Mouse (Mus musculus) stomach, embryonic 16.5 days (tissue): ENCODE data around the gene Maats1. TPM values are rescaled to one million over a fixed set of nuclear protein-coding genes. Genes with fewer than 3 reads are reported as not detected.

ENCODE experiments used
- ATAC-seq: fragments of 200-750 bp; cut with Nextera tagmentation; 2 replicates; pipeline ENCODE4 v1.8.0; 2017; ENCODE audit warnings: moderate number of reproducible peaks, moderate TSS enrichment; ENCODE audit not compliant: insufficient read depth, low FRiP score
- H3K27ac ChIP-seq: fragments of 300-500 bp; sonication (generic); 2 replicates; pipeline ENCODE4 v1.5.1; 2014; ENCODE audit warnings: low read length
- H3K27me3 ChIP-seq: fragments of 300-500 bp; sonication (generic); 2 replicates; pipeline ENCODE4 v1.6.1; 2014; ENCODE audit warnings: low read length, control low read depth, mixed read lengths; ENCODE audit not compliant: control insufficient read depth, insufficient read depth
- H3K36me3 ChIP-seq: fragments of 300-500 bp; sonication (generic); 2 replicates; pipeline ENCODE4 v1.6.1; 2014; ENCODE audit warnings: low read length; ENCODE audit not compliant: control insufficient read depth, insufficient read depth
- H3K4me1 ChIP-seq: fragments of 300-500 bp; sonication (generic); 2 replicates; pipeline ENCODE4 v1.6.1; 2014; ENCODE audit warnings: low read length, control low read depth, mixed read lengths; ENCODE audit not compliant: control insufficient read depth, insufficient read depth
- H3K4me2 ChIP-seq: fragments of 300-500 bp; sonication (generic); 2 replicates; pipeline ENCODE4 v1.6.1; 2014; ENCODE audit warnings: low read depth, low read length, mixed read lengths
- H3K4me3 ChIP-seq: fragments of 300-500 bp; sonication (generic); replicated peaks from 2 replicates; pipeline ENCODE4 v1.5.1; 2014; ENCODE audit warnings: mild to moderate bottlenecking, low read length
- H3K9ac ChIP-seq: fragments of 300-500 bp; sonication (generic); 2 replicates; pipeline ENCODE4 v1.6.1; 2014; ENCODE audit warnings: low read length
- H3K9me3 ChIP-seq: fragments of 300-500 bp; sonication (generic); replicated peaks from 2 replicates; pipeline ENCODE4 v1.6.1; 2016; ENCODE audit warnings: low read length, control low read depth; ENCODE audit not compliant: control insufficient read depth
- WGBS: fragments of 180-500 bp; shearing (Covaris S2); extraction: QIAGEN DNeasy Blood & Tissue Kit; methylation state at CpG from one replicate; pipeline ENCODE4 v1.1.7; 2014; 5-methylcytosine and 5-hydroxymethylcytosine counted together
- polyA plus RNA-seq: library from polyadenylated mRNA; unstranded; fragments of >200 nt; fragmentation: Nextera tagmentation; extraction: Ambion mirVana; gene quantifications from 2 replicates; pipeline ENCODE4 v1.2.1, GENCODE M21; 2015

Gene Maats1
- polyA plus RNA-seq, 1 experiment from 2014 or later, result 0.15 TPM

DNA sequence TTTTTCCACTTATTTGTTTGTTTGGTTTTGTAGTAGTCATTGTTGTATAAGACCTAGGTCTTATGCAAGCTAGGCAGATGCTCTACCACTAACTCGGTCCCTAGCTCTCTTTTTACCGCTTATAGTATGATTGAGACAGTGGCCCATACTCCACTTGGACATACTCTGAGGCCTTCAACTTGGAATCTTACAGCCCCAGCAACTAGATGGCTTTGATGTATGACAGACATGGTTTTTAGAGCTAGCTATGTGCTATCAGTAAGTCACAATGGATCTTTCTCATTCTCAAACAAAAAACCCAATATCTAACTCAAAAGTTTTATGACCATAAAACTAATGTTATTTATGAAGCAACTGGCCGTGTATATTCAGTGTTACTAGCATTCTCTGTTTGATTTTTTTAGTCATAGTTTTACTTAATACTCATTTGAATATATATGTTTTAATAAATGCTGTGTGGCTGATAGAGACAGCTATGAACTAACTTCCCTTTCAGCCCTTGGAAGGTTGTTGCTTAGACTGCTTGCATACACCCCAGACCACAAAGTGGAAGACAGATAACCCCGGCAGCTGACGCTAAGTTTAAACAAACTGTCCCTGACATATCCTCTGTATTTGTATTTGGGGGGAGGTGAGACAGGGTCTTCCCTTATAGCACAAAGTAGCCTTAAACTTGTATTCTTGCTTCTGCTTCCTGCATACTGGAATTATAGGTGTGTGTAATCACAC lies 12.4 kb upstream of the Maats1 start:
- no peak for ATAC-seq
- 58% methylated on average over 5 of the region's 5 CpGs for WGBS

DNA sequence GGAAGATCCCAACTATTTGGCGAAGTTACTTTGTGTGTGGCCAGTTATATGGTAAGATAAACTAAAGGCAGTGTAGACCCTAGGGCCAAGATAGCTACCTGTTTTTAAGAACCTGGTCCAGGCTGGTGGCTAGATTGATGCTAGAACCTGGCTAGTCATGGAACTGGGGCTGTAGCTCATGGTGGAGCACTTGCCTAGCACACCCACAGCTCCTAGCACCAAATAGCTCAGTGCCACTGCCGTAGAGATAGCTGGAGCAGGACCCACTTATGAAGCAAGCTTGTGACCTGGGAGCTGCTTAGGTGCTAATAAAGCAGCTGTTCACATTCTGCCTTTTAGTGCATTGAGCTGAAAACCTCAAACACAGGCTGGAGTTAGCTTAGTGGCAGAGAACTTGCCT lies 11.7 kb upstream of the Maats1 start:
- Histone ChIP-seq H3K27ac (no peak overlapping the region), H3K4me3 (no peak overlapping the region), H3K27me3 (no peaks in the 10 kb centered on the region), H3K36me3 (no peaks in the 10 kb centered on the region), H3K9me3 (no peaks in the 10 kb centered on the region), H3K4me1 (no peaks in the 10 kb centered on the region), H3K9ac (no peak overlapping the region), H3K4me2 (no peak overlapping the region)
- 91% methylated on average over 2 of the region's 2 CpGs for WGBS
- ATAC-seq, result no peak

More for the DNA sequence above, 12.4 kb upstream of the Maats1 start:
- H3K4me1 ChIP-seq, result no peaks in the 10 kb centered on the region
- H3K27me3 ChIP-seq, result no peaks in the 10 kb centered on the region
- H3K9ac ChIP-seq, result no peak overlapping the region
- no peak overlapping the region for H3K4me3 ChIP-seq
- no peaks in the 10 kb centered on the region for H3K36me3 ChIP-seq
- H3K4me2 ChIP-seq, result no peak overlapping the region
- no peak overlapping the region for H3K27ac ChIP-seq
- H3K9me3 ChIP-seq, result no peaks in the 10 kb centered on the region

DNA sequence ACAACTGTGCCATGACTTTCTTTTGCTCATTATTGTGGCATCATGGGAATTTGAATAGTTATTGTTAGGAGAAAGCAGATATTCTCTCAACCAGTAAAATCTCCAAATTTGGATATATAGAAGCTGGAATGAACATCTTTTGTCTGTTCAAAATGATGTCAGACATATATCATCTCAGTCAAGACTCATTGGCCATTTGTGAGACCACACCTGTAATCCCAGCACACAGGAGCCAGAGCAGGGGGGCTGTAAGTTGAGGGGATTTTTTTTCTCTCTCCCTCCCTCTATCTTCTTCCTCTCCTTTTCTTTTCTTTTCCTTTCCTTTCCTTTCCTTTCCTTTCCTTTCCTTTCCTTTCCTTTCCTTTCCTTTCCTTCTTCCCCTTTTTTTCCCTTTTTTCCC lies 10.9 kb upstream of the Maats1 start:
- no peak for ATAC-seq
- Histone ChIP-seq H3K27me3 (no peaks in the 10 kb centered on the region), H3K4me3 (no peak overlapping the region), H3K36me3 (no peaks in the 10 kb centered on the region), H3K27ac (no peak overlapping the region), H3K9me3 (no peaks in the 10 kb centered on the region), H3K4me2 (no peak overlapping the region), H3K4me1 (peaks cover 7% of the 10 kb centered on the region), H3K9ac (no peak overlapping the region)

DNA sequence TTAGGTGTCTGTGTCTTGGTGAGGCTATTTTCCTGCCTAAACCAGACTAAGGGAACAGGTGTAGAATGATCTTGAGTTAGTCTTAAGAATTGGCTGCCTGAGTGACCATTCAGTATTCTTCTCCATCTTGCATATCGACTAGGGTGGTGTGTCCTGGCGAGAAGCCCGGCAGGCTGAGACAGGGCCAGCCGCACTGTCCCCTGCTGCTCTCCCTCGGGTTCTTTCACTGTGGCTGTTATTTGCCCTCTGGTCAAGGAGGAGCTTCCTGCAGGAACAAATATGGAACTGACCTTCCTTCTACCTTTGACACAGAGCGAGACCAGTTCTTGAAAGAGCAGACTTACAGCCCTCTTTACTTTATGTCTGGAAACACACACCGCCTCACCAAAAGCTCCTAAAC lies 10.1 kb upstream of the Maats1 start:
- Histone ChIP-seq H3K27ac (no peak overlapping the region), H3K4me3 (no peak overlapping the region), H3K4me2 (no peak overlapping the region), H3K9ac (no peak overlapping the region), H3K36me3 (no peaks in the 10 kb centered on the region), H3K27me3 (no peaks in the 10 kb centered on the region), H3K4me1 (peaks cover 10% of the 10 kb centered on the region), H3K9me3 (no peaks in the 10 kb centered on the region)
- no peak for ATAC-seq
- 82% methylated on average over 7 of the region's 7 CpGs for WGBS

GRCm38 (mm10) chr16:38350939-38351338 lies 9.0 kb upstream of the Maats1 start:
- Histone ChIP-seq H3K36me3 (no peaks in the 10 kb centered on the region), H3K4me2 (no peak overlapping the region), H3K4me3 (no peak overlapping the region), H3K27ac (no peak overlapping the region), H3K9ac (no peak overlapping the region), H3K27me3 (no peaks in the 10 kb centered on the region), H3K9me3 (no peaks in the 10 kb centered on the region), H3K4me1 (peaks cover 10% of the 10 kb centered on the region)
- 57% methylated on average over 6 of the region's 6 CpGs for WGBS
- no peak for ATAC-seq

- H3K4me3 ChIP-seq, result no peak overlapping the region
- H3K4me1 ChIP-seq, result peaks cover 10% of the 10 kb centered on the region
- no peak overlapping the region for H3K4me2 ChIP-seq
- H3K36me3 ChIP-seq, result no peaks in the 10 kb centered on the region
- peak; percentile 53; the same call in 1 of the 2 replicates for ATAC-seq
- H3K27me3 ChIP-seq, result no peaks in the 10 kb centered on the region
- H3K9ac ChIP-seq, result no peak overlapping the region
- 0 out of 2 replicates have a peak overlapping the region, but pooled peaks have one; percentile 3 for H3K27ac ChIP-seq
- 42% methylated on average over 7 of the region's 7 CpGs for WGBS
- H3K9me3 ChIP-seq, result no peaks in the 10 kb centered on the region
Measured at GRCm38 (mm10) chr16:38350361-38350855, 8.5 kb upstream of the Maats1 start.

DNA sequence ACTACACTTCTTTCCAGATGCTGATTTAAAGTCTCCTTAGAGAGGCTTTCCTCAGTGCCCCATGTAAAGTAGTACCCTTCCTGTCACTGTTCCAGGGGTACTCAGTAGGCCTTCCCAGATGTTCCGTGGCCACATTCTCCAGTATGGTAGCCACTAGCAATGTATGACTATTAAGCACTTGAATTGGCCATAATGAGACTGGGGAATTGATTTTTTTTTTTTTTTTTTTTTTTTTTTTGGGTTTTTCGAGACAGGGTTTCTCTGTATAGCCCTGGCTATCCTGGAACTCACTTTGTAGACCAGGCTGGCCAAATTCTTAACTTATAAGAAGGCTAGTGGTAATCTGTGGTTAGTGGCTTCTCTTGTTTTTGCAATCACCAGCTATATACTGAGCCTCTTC lies 7.9 kb upstream of the Maats1 start:
- ATAC-seq, result no peak
- Histone ChIP-seq H3K4me1 (peaks cover 10% of the 10 kb centered on the region), H3K9me3 (no peaks in the 10 kb centered on the region), H3K27ac (0 out of 2 replicates have a peak overlapping the region, but pooled peaks have one; percentile 3), H3K4me3 (no peak overlapping the region), H3K4me2 (no peak overlapping the region), H3K9ac (no peak overlapping the region), H3K36me3 (no peaks in the 10 kb centered on the region), H3K27me3 (no peaks in the 10 kb centered on the region)
- WGBS, result 94% methylated on average over 2 of the region's 2 CpGs

DNA sequence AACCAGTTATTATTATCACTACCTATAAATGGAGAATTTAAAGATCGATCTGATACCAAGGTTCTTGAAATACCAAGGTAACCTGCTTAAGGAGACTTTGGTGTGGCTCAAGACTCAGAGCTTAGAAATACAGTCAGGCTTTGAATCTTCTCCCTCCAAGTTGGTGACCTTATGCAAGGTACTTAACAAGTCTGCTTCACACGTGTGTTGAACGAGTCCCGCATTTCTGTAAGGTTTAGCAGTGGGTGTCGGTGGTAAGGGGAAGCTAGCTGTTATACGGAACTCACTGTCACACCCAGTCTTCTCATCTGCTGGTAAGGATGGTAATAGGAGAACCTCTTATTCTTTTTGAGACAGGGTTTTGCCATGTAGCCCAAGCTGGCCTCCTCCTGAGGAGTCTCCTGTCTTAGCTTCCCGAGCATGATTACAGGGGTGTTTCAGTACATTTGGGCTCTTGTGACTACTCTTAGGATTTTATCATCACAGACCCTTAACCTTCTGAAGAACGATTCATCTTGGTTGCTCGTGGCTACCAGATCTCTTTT lies 6.3 kb upstream of the Maats1 start:
- peaks cover 10% of the 10 kb centered on the region for H3K4me1 ChIP-seq
- 81% methylated on average over 9 of the region's 9 CpGs for WGBS
- no peak overlapping the region for H3K4me3 ChIP-seq
- no peaks in the 10 kb centered on the region for H3K27me3 ChIP-seq
- ATAC-seq, result no peak
- H3K9me3 ChIP-seq, result no peaks in the 10 kb centered on the region
- no peaks in the 10 kb centered on the region for H3K36me3 ChIP-seq
- 0 out of 2 replicates have a peak overlapping the region, but pooled peaks have one; percentile 22 for H3K9ac ChIP-seq
- no peak overlapping the region for H3K27ac ChIP-seq
- H3K4me2 ChIP-seq, result no peak overlapping the region

GRCm38 (mm10) chr16:38347588-38347987 lies 5.6 kb upstream of the Maats1 start:
- Histone ChIP-seq H3K4me1 (peaks cover 10% of the 10 kb centered on the region), H3K27me3 (no peaks in the 10 kb centered on the region), H3K9me3 (no peaks in the 10 kb centered on the region), H3K4me2 (peak overlapping the region; percentile 59), H3K4me3 (peak overlapping the region; percentile 94), H3K27ac (no peak overlapping the region), H3K36me3 (no peaks in the 10 kb centered on the region), H3K9ac (0 out of 2 replicates have a peak overlapping the region, but pooled peaks have one; percentile 27)
- no peak for ATAC-seq
- WGBS, result 60% methylated on average over 6 of the region's 6 CpGs
